Mouse (Mus musculus) v-Abl transformed pro-B cells (cell line): ENCODE measurements around the gene Uaca.

Experiments used
- in situ Hi-C, 2 experiments: fragments of 400-800 bp; cut with MboI; formaldehyde crosslinking; loops; one replicate each; pipeline ENCODE4 v1.15.1; 2025; ENCODE audit not compliant: unreplicated experiment in 2 of 2

Uaca gene

DNA sequence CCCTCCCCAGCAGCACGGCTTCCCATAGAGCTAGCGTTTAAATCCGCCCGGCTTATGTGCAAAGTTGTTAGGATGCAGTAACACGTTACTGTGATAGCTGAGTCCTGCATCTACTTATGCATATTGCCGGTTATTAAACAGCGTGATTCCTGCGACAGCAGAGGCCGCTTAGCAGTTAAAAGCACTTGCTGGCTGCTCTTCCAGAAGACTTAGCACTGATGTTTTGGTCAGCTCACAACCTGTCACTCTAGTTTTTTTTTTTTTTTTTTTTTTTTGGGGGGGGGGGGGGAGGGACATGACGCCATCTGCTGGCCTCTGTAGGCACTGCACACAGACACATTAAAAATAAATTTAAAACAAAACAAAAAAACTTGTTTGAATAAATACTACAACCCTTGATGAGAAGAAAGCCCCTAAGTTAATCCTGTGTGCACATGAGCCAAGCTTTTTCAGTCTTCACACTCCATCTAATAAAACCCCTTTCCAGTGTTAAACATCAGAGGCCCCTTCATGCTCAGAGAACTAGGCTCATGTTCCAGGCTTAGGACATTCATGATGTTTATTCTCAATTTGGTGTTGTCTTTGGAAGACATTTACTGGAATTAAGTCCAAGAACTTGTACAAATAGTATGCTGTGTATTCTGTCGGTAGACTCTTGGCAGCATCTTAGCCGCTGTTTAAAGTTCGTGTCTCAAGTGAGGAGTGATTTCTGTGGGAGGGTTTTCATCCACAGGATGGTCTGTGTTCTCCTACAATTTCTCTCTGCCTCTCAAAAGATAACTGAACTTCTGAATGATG lies 79.1 kb downstream of the Uaca start:
- in situ Hi-C loops: loop anchor here (25.0 kb wide), 2 partner anchors 636 to 1961 kb away; no protein-coding TSS in a partner anchor

- in situ Hi-C loops: loop anchor here (25.0 kb wide), 2 partner anchors 637 to 1962 kb away; no protein-coding TSS in a partner anchor
Measured at GRCm38 (mm10) chr9:60874055-60874392, 79.7 kb downstream of the Uaca start.

DNA sequence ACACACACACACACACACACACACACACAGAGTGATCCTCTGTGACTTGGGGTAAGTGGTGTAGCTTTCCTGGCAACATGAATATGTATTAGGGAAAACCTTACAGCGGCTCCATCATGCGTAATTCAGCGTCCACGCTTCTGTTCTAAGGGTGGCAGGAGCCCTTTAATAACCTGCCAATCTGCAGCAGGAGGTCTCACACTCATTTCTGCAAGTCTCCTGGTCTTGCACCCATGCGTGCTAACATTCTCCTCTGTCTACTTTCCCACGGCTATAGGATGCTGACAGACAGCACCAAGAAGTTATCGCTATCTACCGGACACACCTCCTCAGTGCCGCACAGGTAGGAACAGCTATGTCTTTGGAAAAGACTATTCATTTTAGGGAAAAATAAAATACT lies 81.7 kb downstream of the Uaca start:
- in situ Hi-C loops: no loop called here

DNA sequence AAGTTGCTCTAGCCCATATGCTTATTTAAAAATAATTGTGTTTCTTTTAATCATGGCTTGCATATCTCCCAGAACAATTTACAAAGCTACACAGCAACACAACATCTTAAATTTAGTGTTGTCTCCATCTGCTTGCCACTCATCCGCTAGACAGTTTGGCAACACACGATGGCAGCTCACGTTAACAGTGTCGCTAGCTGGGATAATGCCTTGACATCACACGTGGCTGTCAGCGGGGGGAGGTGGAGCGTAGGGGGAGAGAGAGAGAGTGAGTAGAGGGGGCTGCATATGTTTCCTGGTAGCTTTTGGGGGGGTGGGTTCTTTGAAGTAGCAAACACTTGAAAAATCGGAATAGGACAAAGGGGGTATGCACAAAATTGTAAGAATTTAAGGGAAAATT lies 82.2 kb downstream of the Uaca start:
- in situ Hi-C loops: no loop called here

DNA sequence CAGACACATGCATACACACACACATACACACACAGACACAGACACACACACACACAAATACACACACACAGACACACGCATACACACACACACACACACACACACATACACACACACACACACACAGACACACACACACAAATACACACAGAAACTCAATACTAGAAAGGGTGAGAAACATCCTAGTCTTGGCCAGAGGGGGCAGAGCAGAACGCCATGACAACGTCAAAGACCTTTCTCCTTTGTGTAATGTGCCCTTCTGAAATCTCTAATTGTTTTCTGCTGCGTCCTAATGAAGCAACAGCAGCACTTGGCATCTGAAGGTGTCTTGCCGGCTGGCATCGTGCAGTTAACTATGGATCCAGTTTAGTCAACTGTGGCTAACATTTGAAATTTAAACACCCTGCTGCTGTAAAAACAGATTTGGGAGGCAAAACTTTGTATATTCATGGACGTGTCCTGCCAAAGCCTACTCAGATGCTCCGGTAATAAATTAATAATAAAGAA lies 83.8 kb downstream of the Uaca start:
- in situ Hi-C loops: no loop called here

- in situ Hi-C loops: no loop called here
Measured at GRCm38 (mm10) chr9:60878630-60879029, 84.3 kb downstream of the Uaca start.

DNA sequence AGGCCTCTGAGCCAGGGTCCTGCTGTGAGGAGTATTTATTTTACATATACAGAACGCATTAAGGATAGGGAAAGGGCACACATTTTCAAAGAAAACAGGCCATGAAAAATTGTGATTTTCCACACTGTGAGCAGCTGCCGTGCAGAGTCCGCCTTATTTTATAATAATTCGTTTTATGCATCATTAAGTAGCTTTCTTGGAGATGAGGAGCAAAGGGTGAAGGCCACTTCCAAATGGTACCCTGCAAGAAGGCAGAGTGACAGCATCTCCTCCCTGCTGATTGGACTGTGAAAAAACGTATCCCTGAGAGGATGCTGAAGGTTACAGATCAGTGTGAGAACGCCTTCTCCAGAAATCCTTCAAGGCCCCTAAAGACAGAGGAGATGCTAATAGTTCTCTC lies 90.8 kb downstream of the Uaca start:
- in situ Hi-C loops: no loop called here

DNA sequence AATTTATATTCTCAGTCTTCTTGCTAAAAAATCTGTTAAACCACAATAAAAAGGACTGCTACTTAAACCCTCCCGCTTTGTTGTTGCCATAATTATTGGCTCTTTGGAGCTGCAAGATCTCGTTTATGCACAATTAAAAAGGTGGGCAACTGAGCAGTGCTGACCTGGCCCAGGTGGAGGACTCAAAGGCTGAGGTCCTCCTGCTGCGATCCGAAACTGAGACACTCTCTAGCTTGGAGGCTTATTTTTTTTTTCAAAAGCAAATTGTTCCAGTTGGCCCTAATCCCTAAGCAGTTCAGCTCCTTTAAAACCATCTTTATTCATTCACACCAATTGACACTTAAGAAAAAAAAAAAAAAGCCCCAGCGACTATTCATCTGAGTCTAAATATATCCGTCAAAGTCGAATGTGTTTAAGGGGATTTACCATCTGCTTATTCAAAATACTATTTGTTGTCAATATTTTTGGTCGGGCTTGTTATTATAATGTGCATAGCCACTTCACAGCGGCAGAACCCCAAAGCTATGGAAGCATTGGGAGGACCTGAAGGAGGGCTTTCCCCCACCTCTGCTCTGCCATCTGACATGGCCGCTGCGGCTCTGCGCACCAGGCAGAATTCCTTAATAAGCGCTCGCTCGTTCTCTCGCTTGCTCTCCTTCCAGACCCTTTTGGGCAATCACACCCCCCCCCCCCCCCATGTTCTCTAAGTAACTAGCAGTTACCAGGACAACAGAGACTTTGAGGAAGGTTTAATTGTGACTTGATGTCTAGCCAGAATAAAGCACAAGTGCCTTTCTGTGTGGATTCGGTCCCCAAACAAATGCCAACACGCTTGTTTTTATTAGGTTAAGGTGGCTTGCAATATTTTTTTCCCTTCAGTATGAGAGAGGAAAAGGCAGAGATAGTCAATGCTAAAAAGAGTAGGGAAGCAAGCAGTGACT lies 92.4 kb downstream of the Uaca start:
- in situ Hi-C loops: no loop called here

DNA sequence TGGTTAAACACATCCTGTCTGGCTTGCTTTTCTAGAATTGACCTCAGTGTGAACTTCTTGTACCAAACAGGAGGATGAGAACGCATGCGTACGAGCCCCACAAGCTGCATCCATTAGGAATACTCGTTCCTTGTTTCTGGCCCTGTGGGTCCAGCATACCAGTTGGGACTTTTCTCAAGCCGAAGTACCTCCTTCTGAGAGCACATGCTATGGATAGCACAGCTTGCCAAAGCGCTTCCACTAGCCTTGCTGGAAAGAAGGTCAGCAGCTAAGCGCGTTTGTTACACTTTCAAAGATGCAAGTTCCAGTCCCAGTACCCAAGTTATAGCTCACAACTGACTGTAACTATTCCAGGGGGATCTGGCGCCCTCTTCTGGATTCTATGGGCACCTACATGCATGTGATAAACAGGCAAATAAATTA lies 93.1 kb downstream of the Uaca start:
- in situ Hi-C loops: no loop called here

- in situ Hi-C loops: no loop called here
Measured at GRCm38 (mm10) chr9:60893511-60893910, 99.2 kb downstream of the Uaca start.

- in situ Hi-C loops: no loop called here
Measured at GRCm38 (mm10) chr9:60895486-60896110, 101.3 kb downstream of the Uaca start.

- in situ Hi-C loops: no loop called here
Measured at GRCm38 (mm10) chr9:60898291-60899020, 104.1 kb downstream of the Uaca start.

- in situ Hi-C loops: no loop called here
Measured at GRCm38 (mm10) chr9:60899201-60899600, 104.9 kb downstream of the Uaca start.

- in situ Hi-C loops: no loop called here
Measured at GRCm38 (mm10) chr9:60899797-60900459, 105.6 kb downstream of the Uaca start.

GRCm38 (mm10) chr9:60912266-60912665 lies 117.9 kb downstream of the Uaca start:
- in situ Hi-C loops: no loop called here

DNA sequence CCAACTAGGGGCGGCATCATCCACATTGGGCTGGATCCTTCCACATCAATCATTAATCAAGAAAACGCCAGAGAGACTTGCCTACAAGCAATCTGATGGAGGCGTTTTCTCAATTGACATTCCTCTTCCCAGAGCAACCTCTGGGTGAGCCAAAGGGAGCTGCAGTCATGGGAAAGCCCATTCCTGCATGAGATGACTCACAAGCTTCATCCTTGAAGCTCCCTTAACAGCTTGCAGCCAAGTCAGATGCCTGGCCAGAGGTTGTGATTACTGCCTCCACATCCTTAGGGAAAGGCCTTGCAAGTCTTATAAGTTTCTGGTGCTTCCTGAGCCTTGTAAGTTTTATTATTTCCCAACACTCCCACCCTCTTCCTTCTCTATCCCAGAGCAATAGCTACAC lies 119.3 kb downstream of the Uaca start:
- in situ Hi-C loops: no loop called here

GRCm38 (mm10) chr9:60919936-60920672 lies 125.8 kb downstream of the Uaca start:
- in situ Hi-C loops: no loop called here

- in situ Hi-C loops: no loop called here
Measured at GRCm38 (mm10) chr9:60920673-60921062, 126.3 kb downstream of the Uaca start.

DNA sequence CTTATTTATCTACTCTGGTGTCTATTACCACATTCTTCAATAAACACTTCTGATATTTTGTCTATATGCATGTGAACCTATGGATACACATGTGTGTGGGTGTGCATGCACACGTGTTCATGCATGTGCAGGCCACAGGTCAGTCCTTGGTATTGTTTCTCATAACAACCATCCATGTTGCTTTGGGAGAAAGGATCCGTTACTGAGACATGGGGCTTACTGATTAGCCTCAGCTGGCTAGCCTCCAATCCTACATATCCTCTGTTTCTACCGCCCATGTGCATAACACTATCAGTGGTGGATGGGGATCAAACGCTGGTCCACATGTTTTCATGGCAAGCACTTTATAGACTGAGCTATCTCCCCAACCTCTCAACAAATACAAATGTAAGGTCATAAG lies 126.9 kb downstream of the Uaca start:
- in situ Hi-C loops: no loop called here
